Mouse (Mus musculus): ENCODE results near the gene Tarsl2.

Gene Tarsl2

GRCm38 (mm10) chr7:65657490-65658120, 12.9 kb downstream of the Tarsl2 start:
- no peak for DNase-seq (ENCODE audit: low spot score)

DNA sequence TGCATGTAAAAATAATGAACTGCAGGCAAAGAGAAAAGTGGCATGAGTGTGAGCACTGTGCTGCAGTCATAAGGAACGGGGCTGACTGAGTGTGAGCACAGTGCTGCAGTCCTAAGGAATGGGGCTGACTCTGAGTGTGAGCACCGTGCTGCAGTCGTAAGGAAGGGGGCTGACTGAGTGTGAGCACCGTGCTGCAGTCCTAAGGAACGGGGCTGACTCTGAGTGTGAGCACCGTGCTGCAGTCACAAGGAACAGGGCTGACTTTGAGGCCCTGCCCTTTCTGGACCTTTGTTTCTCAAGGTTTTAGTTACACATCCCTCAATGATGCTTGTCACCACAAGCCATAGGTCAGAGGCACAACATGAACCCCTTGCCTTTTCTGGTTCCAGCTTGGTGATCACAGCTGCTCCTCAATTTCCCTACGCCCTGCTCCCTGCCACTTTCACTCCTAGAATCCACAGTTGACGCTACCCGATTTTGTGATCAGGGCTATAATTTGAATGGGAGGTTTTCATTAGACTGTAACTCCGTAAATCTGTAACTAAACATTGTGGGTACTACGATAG, 18.6 kb downstream of the Tarsl2 start:
- DNase-seq (ENCODE audit: low spot score): no peak

DNA sequence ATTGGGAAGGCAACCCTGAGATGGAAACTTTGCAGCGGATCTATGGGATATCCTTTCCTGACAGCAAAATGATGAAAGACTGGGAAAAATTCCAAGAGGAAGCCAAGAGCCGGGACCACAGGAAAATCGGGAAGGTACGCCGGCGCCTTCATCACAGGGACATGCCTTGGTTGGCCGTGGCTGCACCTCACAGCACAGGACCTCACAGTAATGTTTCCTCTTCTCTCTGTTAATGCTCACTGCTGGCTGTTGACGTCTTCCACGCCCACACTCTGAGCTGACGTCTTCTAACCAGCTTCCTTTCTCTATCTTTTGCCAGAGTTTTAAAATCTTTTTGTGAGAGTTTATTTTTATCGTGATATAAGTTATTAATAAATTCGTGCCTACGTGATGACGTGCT, 19.2 kb downstream of the Tarsl2 start:
- no peak for DNase-seq (ENCODE audit: low spot score)

DNA sequence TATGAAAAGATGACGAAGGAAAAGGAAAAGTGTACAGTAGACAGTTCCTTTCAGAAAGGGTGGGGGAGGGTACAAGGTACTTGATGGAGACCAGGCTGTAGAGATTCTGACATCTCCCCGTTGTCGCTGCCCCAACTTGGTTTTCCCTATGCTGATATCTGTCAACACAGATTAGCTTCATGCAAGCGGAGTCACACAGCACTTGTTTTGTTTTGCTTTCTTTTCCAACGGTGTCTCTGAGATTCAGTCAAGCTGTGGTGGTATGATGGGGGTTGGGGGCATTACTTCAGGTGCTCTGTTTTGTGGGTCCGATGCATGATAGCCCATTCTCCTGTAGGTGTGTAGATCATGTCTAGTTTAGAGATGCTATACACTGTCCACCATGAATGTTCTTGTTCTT, 22.8 kb downstream of the Tarsl2 start:
- no peak for DNase-seq (ENCODE audit: low spot score)

GRCm38 (mm10) chr7:65678050-65678449, 33.4 kb downstream of the Tarsl2 start:
- DNase-seq (ENCODE audit: low spot score): no peak

DNA sequence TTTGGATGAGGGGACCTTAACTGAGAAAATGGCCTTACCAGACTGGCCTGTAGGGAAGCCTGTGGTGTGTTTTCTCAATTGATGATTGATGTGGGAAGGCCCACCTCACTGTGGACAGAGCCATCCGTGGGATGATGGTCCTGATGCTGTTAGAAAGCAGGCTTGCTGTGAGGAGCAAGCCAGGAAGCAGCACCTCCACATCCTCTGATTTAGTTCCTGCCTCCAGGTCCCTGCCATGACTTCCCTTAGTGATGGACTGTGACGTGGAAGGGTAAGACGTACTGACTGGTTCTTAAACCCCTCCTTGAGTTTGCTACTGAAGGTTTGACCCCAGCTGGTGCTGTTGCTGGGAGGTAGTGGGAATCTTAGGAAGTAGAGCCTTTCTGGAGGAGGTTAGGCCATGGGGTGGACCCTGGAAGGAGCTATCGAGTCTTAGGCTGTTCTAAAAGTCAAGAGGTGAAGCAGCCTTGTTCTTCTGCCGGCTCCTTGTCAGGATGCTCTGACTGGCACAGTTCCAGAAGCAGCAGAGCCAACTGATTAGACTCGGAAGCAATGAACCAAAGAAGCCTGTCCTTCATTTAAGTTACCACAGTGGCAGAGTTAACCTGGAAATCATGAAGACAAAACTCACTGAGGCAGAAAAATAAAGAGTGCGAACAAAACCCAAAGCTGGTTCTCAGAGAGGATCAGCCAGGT, 34.4 kb downstream of the Tarsl2 start:
- no peak for DNase-seq (ENCODE audit: low spot score)

- DNase-seq (ENCODE audit: low spot score): no peak
Measured at GRCm38 (mm10) chr7:65681166-65681565, 36.5 kb downstream of the Tarsl2 start.

DNA sequence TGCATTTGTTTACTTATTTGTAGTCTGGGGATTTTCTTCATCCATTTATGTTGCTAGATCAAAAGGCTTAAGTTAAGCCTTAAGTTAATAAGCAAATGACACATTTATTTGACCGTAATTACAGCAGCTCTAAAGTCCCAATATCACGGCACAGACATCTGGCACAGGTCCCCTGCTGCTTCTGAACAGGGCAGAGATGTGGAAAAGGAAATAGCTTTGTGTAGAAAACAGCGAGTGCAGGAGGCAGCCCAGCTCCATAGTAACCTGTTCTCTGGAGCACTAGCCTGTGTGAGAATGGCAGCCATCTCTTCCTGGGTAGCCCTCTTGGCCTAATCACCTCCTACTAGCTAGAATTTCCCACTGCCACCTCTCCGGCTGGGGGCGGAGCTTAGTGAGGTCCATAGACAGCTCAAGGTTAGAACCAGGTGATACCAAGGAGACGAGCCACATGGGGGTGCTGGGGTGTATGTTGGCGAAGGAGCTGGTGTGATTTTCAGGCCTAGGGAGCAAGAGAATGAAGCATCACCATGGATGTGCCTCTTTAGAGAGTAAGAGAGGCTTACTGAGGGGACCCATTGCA, 39.6 kb downstream of the Tarsl2 start:
- DNase-seq (ENCODE audit: low spot score): no peak

DNA sequence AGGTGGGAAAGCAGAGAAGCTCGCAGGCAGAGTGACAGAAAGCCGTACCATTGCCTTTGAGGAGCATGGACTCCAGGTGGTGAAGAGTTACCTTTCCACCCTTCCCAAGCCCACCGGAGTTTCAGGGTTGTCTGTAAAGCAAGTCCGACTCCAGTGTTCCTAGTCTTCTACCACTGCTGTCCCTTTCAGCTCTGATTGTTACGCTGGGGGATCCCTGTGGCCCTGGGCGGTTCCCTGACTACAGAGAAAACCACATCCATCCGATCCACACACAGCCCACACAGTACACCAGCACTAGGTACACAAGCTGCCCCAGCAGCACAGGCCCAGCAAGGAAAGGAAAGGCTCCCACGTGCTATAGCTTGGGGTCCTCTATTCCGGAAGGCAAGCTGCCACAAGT, 42.0 kb downstream of the Tarsl2 start:
- no peak for DNase-seq (ENCODE audit: low spot score)

DNA sequence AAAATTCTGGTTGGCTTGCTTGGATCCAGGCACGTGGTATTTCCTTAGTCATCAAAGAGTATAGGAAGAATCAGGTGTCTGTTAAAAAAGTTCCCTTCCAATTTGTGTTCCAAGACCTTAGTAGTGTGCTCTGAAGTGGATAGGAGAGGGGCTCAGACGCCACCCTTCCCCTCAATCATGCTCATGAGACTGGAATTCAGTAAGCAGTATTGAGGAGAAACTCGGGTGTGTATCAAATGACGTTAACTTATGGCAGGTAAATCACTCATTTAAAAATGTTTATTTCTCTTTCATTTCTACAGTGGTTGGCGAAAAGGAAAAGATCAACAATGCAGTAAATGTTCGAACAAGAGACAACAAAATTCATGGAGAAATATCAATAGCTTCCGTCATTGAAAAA, 46.2 kb downstream of the Tarsl2 start, which contains the start of gene Tm2d3:
TSS of gene Tm2d3 (plus strand) at position 301 of the 400 bp plus-strand sequence.
- DNase-seq (ENCODE audit: low spot score): no peak

GRCm38 (mm10) chr7:65691929-65692605, 47.4 kb downstream of the Tarsl2 start:
- no peak for DNase-seq (ENCODE audit: low spot score)

- no peak for DNase-seq (ENCODE audit: low spot score)
Measured at GRCm38 (mm10) chr7:65692883-65693282, 48.2 kb downstream of the Tarsl2 start.

DNA sequence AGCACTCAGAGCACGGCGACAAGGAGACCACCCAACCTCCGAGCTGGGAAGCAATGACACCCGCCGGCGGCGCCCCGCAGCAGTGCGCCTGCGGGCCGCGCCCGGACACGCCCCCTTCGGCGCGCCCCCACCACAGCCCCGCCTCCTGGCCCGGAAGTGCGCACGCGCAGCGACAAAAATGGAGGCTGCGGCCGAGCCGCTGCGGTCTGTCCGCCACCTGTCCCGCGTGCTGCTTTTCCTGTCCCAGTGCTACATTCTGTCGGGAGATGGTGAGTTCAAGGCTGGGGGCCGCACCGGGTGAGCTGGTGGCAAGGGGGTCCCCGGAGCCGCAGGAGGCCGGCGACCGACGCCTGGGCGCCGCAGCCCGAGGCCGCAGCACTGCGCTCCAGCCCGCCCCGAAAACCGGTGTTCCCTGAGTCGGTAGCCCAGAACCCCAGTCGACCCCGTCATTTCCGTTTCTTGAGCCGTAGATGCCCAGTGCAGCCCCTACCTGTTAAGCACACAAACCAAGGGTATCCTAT, 48.7 kb downstream of the Tarsl2 start:
- DNase-seq (ENCODE audit: low spot score): peak; percentile 81

GRCm38 (mm10) chr7:65696450-65696849, 51.8 kb downstream of the Tarsl2 start:
- DNase-seq (ENCODE audit: low spot score): no peak

DNA sequence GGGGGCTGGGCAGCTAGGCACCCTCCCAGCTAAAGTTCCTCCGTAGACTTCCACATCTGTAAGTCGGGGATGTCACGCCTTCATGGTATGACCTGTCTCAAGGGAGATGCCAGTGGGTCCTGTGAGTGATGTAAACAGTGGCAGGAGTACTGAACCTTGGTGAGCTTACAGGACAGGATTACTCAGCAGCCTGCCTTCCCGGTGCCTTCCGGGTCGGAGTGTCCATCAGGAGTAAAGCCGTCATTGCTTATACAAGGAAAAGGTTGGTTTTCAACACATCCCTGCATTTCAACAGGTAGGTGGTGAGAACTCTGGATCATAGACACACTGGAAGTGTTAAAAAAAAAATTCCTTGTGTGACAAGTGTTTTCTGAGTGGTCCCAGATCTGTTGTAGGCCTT, 57.4 kb downstream of the Tarsl2 start:
- no peak for DNase-seq (ENCODE audit: low spot score)

DNA sequence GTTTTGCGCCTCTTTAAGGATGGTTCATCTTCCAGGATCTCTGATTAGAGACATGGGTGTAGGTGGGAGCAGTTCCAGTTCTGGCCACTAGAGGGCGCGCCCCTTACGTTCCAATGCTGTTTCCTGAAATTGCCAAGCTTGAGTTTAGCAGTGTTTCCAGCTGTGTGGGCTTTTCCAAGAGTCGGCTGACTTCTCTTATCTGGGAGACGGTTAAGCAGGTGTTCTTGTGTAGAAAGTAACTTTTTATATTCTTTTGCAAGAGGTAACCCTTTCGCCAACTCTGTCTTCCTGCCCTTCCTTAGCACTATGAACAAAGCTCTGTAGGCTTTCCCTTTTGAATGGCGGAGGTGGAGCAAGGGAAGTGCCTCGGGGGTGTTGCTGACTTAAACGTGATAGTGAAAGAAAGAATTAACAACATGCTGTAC, 60.1 kb downstream of the Tarsl2 start:
- peak; percentile 46 for DNase-seq (ENCODE audit: low spot score)

- DNase-seq (ENCODE audit: low spot score): no peak
Measured at GRCm38 (mm10) chr7:65708506-65708905, 63.8 kb downstream of the Tarsl2 start.

- DNase-seq (ENCODE audit: low spot score): no peak
Measured at GRCm38 (mm10) chr7:65710301-65710700, 65.6 kb downstream of the Tarsl2 start.

DNA sequence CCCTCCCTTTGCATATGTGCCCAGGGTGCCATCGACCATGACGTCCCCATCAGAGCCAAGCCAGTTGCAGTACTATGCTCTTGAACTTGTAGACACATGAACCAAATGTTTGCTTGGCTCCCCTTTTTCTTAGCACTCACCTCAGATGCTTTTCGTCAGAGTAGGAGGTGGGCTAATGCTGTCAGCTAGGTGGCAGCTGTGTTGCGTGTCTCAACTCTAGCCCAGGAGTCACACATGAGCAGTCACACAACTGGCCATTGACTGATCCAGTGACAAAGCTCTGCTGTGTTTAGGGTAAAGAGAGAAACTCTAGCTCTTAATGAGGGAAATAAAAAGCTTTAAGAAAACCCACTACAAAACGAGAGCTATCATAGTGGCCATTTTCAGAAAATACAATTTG, 69.1 kb downstream of the Tarsl2 start:
- DNase-seq (ENCODE audit: low spot score): no peak

DNA sequence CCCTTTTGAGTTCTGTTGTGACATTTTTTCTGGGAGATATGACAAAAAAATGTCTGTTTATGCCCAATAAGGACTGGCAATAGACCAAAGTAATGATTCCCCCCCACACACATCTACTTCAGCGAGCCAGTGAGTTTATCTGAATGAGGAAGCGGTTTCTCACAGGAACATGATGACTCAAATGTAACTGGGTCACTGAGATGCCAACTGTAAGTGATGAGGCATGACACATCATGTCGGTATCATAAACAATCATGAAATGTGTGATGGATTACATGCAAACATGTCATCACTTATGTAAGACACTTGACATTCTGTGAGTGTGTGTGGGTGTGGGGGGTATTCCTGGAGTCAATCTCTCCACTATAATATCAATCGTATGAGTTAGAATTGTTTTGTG, 69.6 kb downstream of the Tarsl2 start:
- no peak for DNase-seq (ENCODE audit: low spot score)

DNA sequence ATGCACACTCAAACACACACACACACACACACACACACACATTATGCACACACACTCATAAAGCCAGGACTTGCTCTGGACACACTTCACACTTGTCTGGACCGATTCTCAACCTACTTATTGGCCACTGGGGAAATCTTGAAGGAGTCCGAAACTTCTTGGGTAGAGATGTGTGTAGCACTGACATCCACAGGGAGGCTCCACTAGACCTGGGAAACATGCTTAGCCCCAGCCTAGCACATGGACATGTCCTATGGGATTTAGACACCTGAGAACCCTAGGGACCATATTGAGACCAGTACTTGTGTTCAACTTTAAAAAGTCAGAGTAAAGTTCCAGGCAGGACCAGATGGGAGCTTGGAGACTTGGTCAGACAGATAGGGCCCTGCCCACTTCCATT, 89.3 kb downstream of the Tarsl2 start:
- DNase-seq (ENCODE audit: low spot score): no peak

DNA sequence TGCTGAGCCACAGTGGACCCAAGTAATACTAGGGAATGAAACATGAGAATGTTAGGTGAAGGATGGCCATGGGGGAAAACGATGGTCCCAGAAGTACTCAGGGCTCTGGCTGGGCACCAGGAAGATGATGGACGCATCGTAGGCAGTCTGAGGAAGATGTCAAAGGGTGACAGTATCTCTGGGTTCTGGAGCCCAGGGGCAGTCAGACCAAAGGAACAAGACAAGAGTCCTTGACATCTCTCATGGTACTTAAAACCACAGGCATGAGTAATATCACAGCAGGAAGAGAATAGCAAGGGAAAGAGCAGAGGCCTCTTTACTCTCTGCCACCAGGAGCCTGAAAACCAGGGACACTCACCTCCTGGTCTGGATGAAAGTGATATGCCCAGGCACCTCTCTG, 90.6 kb downstream of the Tarsl2 start:
- no peak for DNase-seq (ENCODE audit: low spot score)
